Mouse (Mus musculus) small intestine, adult 2 months (tissue): Measurements from ENCODE around the gene Fasn. TPM values are rescaled to one million over a fixed set of nuclear protein-coding genes. Genes with fewer than 3 reads are reported as not detected.

Experiments used
- H3K27ac ChIP-seq: fragments of 200-500 bp; 2 replicates; pipeline ENCODE4 v1.5.1; 2012; ENCODE audit warnings: low read depth, low read length, control low read depth, inconsistent platforms; ENCODE audit not compliant: insufficient read depth
- H3K27me3 ChIP-seq: fragments of 200-500 bp; 2 replicates; pipeline ENCODE4 v1.6.1; 2012; ENCODE audit warnings: mild to moderate bottlenecking, moderate library complexity, low read length, inconsistent platforms; ENCODE audit not compliant: control insufficient read depth, insufficient read depth
- H3K36me3 ChIP-seq: fragments of 200-500 bp; 2 replicates; pipeline ENCODE4 v1.6.1; 2012; ENCODE audit warnings: mild to moderate bottlenecking, low read length, control low read depth, inconsistent platforms; ENCODE audit not compliant: control insufficient read depth, insufficient read depth
- H3K4me1 ChIP-seq: fragments of 200-500 bp; 2 replicates; pipeline ENCODE4 v1.6.1; 2012; ENCODE audit warnings: low read length, inconsistent platforms, mixed read lengths; ENCODE audit not compliant: control insufficient read depth, insufficient read depth, insufficient read length
- H3K4me3 ChIP-seq: fragments of 200-500 bp; 2 replicates; pipeline ENCODE4 v1.5.1; 2012; ENCODE audit warnings: low read depth, mild to moderate bottlenecking, control low read depth, inconsistent platforms, low read length, moderate library complexity
- CTCF ChIP-seq: fragments of 200-500 bp; IDR thresholded peaks from 2 replicates; pipeline ENCODE4 v1.5.1; 2012; ENCODE audit warnings: low read depth, mild to moderate bottlenecking, control low read depth, inconsistent platforms, low read length, moderate library complexity, mixed read lengths; ENCODE audit not compliant: insufficient replicate concordance, insufficient read length; ENCODE audit errors: extremely low read depth
- POLR2A ChIP-seq: fragments of 200-500 bp; IDR thresholded peaks from 2 replicates; pipeline ENCODE4 v1.6.1; 2012; ENCODE audit warnings: low read depth, mild to moderate bottlenecking, control low read depth, inconsistent platforms, low read length, moderate library complexity
- WGBS: fragments of 180-500 bp; shearing (Covaris S2); methylation state at CpG from one replicate; pipeline ENCODE4 v1.1.7; 2018; 5-methylcytosine and 5-hydroxymethylcytosine counted together
- polyA plus RNA-seq: library from polyadenylated mRNA; depleted of rRNA; stranded (reverse); fragments of >200 nt; gene quantifications from 2 replicates; pipeline ENCODE4 v1.2.3, GENCODE M21; 2012

Fasn gene
- polyA plus RNA-seq, 1 experiment, result 151 TPM

- Histone ChIP-seq H3K4me1 (peaks cover 39% of the 10 kb centered on the region), H3K4me3 (no peak overlapping the region), H3K36me3 (no peaks in the 10 kb centered on the region), H3K27ac (no peak overlapping the region), H3K27me3 (no peaks in the 10 kb centered on the region)
- no peak for TF ChIP-seq CTCF
- WGBS, result 89% methylated on average over 4 of the region's 4 CpGs
Measured at GRCm38 (mm10) chr11:120853158-120853557, 28.8 kb upstream of the Fasn start.

- WGBS, result 31% methylated on average over 11 of the region's 11 CpGs
Measured at GRCm38 (mm10) chr11:120852083-120852935, 28.0 kb upstream of the Fasn start.

GRCm38 (mm10) chr11:120851582-120851981 is 27.2 kb upstream of the Fasn start:
- TF ChIP-seq CTCF (no peak), POLR2A (no peak)
- Histone ChIP-seq H3K4me3 (no peak overlapping the region), H3K36me3 (no peaks in the 10 kb centered on the region), H3K27ac (peak overlapping the region; percentile 71), H3K4me1 (peaks cover 39% of the 10 kb centered on the region), H3K27me3 (no peaks in the 10 kb centered on the region)
- WGBS, result 27% methylated on average over 2 of the region's 2 CpGs

More at GRCm38 (mm10) chr11:120852083-120852935, 28.0 kb upstream of the Fasn start:
- H3K36me3 ChIP-seq, result no peaks in the 10 kb centered on the region
- H3K4me3 ChIP-seq, result no peak overlapping the region
- peak overlapping the region; percentile 71 for H3K27ac ChIP-seq
- H3K4me1 ChIP-seq, result peaks cover 39% of the 10 kb centered on the region
- no peaks in the 10 kb centered on the region for H3K27me3 ChIP-seq
- TF ChIP-seq POLR2A (no peak), CTCF (no peak)

GRCm38 (mm10) chr11:120851132-120851531 is 26.8 kb upstream of the Fasn start:
- Histone ChIP-seq H3K27ac (peak overlapping the region; percentile 71), H3K27me3 (no peaks in the 10 kb centered on the region), H3K4me3 (no peak overlapping the region), H3K36me3 (no peaks in the 10 kb centered on the region), H3K4me1 (peaks cover 39% of the 10 kb centered on the region)
- no peak for TF ChIP-seq POLR2A
- no peak for TF ChIP-seq CTCF
- WGBS, result 26% methylated on average over 1 of the region's 1 CpGs

GRCm38 (mm10) chr11:120850331-120851030 is 26.1 kb upstream of the Fasn start:
- H3K27me3 ChIP-seq, result no peaks in the 10 kb centered on the region
- TF ChIP-seq CTCF (no peak), POLR2A (no peak)
- 44% methylated on average over 2 of the region's 2 CpGs for whole genome bisulfite sequencing
- H3K27ac ChIP-seq, result peak overlapping the region; percentile 71
- H3K4me3 ChIP-seq, result no peak overlapping the region
- H3K36me3 ChIP-seq, result no peaks in the 10 kb centered on the region
- H3K4me1 ChIP-seq, result peaks cover 39% of the 10 kb centered on the region

GRCm38 (mm10) chr11:120846725-120847475 is 22.6 kb upstream of the Fasn start:
- TF ChIP-seq POLR2A (no peak), CTCF (no peak)
- no peak overlapping the region for H3K27ac ChIP-seq
- 96% methylated on average over 9 of the region's 9 CpGs for WGBS
- peaks cover 16% of the 10 kb centered on the region for H3K4me1 ChIP-seq
- H3K36me3 ChIP-seq, result no peaks in the 10 kb centered on the region
- no peaks in the 10 kb centered on the region for H3K27me3 ChIP-seq
- no peak overlapping the region for H3K4me3 ChIP-seq

GRCm38 (mm10) chr11:120844329-120844728 is 20.0 kb upstream of the Fasn start:
- no peak overlapping the region for H3K27ac ChIP-seq
- H3K4me1 ChIP-seq, result no peaks in the 10 kb centered on the region; the same call in 1 of the 2 replicates
- no peak for TF ChIP-seq POLR2A
- no peak for TF ChIP-seq CTCF
- no peaks in the 10 kb centered on the region for H3K27me3 ChIP-seq
- 91% methylated on average over 4 of the region's 4 CpGs for WGBS
- H3K36me3 ChIP-seq, result no peaks in the 10 kb centered on the region
- no peak overlapping the region for H3K4me3 ChIP-seq
